Mouse (Mus musculus) granulocyte monocyte progenitor cell, adult 5-6 weeks (primary cell): ENCODE results near the gene Parvb. TPM values are rescaled to one million over a fixed set of nuclear protein-coding genes. Genes with fewer than 3 reads are reported as not detected.

Experiments
- ATAC-seq: replicated peaks from 2 replicates; pipeline ENCODE4 v1.8.0; 2016; ENCODE audit warnings: mild to moderate bottlenecking, moderate TSS enrichment, inconsistent platforms; ENCODE audit not compliant: poor library complexity, severe bottlenecking
- total RNA-seq, 2 experiments: library from RNA; stranded (forward) in 1 of 2; stranded (reverse) in 1 of 2; fragments of 200-712, 200-1000 nt in 1 of 2; fragments of >200 nt in 1 of 2; fragmentation: Nextera tagmentation in 1 of 2; gene quantifications; 2 replicates each; pipeline ENCODE4 v1.2.3; 2014 to 2017

The Parvb gene
- total RNA-seq, 2 experiments from 2014 or later = 0.36 to 4.3 TPM

- no peak for ATAC-seq
Measured at GRCm38 (mm10) chr15:84253757-84254156, 21.9 kb downstream of the Parvb start.

- ATAC-seq = no peak
Measured at GRCm38 (mm10) chr15:84254387-84254786, 22.5 kb downstream of the Parvb start.

- peak; percentile 65 for ATAC-seq
Measured at GRCm38 (mm10) chr15:84256254-84256850, 24.5 kb downstream of the Parvb start.

- ATAC-seq = peak; percentile 42
Measured at GRCm38 (mm10) chr15:84256864-84257263, 25.0 kb downstream of the Parvb start.

- ATAC-seq = no peak
Measured at GRCm38 (mm10) chr15:84258602-84259355, 26.9 kb downstream of the Parvb start.

GRCm38 (mm10) chr15:84260123-84260822 is 28.4 kb downstream of the Parvb start:
- ATAC-seq = 0 out of 2 replicates have a peak, but pooled peaks have one; percentile 17

GRCm38 (mm10) chr15:84262630-84263029 is 30.8 kb downstream of the Parvb start:
- ATAC-seq = no peak

GRCm38 (mm10) chr15:84263573-84263972 is 31.7 kb downstream of the Parvb start:
- no peak for ATAC-seq

GRCm38 (mm10) chr15:84265141-84265540 is 33.3 kb downstream of the Parvb start:
- ATAC-seq = no peak

- no peak for ATAC-seq
Measured at GRCm38 (mm10) chr15:84266290-84266689, 34.4 kb downstream of the Parvb start.

GRCm38 (mm10) chr15:84267720-84268260 is 35.9 kb downstream of the Parvb start:
- ATAC-seq = no peak

- ATAC-seq = no peak
Measured at GRCm38 (mm10) chr15:84269107-84269633, 37.3 kb downstream of the Parvb start.

GRCm38 (mm10) chr15:84270032-84270431 is 38.2 kb downstream of the Parvb start:
- no peak for ATAC-seq

- ATAC-seq = no peak
Measured at GRCm38 (mm10) chr15:84270463-84270862, 38.6 kb downstream of the Parvb start.

- no peak for ATAC-seq
Measured at GRCm38 (mm10) chr15:84276066-84276465, 44.2 kb downstream of the Parvb start.

- ATAC-seq = no peak
Measured at GRCm38 (mm10) chr15:84278091-84278490, 46.2 kb downstream of the Parvb start.

GRCm38 (mm10) chr15:84278656-84279055 is 46.8 kb downstream of the Parvb start:
- ATAC-seq = no peak

- ATAC-seq = peak; percentile 58
Measured at GRCm38 (mm10) chr15:84280309-84280708, 48.5 kb downstream of the Parvb start.

- ATAC-seq = 0 out of 2 replicates have a peak, but pooled peaks have one; percentile 8
Measured at GRCm38 (mm10) chr15:84280712-84281347, 49.0 kb downstream of the Parvb start.
